Comparison of ENCODE assay signal across 23 mouse cellular contexts in genomic region chr5:106948683-106949082, GRCm38 (mm10). TPM values are rescaled to one million over a fixed set of nuclear protein-coding genes. Genes with fewer than 3 reads are reported as not detected.
DNase-seq lines count a peak whose midpoint lies in the region; ATAC-seq and TF ChIP-seq lines count a peak whose summit lies in the region.
"Had no signal": no experiment of that assay in that cellular context is flagged by ENCODE, and none has a peak within 500 bp of the region (broad histone marks: within the 10 kb centered on the region; RNA-seq: fewer than 3 reads in every experiment).

No protein-coding gene starts in this region.

- H3K9ac ChIP-seq in MEL (ENCODE audit: control insufficient read depth, low read depth, low read length, poor library complexity, severe bottlenecking) = no peak overlapping the region

- DNase-seq in heart, embryonic 10.5 days (ENCODE audit: low spot score) = peak; percentile 24
- DNase-seq in heart, adult 8-10 months (ENCODE audit: low spot score) = no peak
- peak; percentile 75 for DNase-seq in 416B (ENCODE audit: low read depth)
- peak; percentile 51 for DNase-seq in MEL (ENCODE audit: low read depth, low spot score)
- DNase-seq in kidney, postnatal 14 days = no peak
- DNase-seq: adrenal gland, adult 2 months; adrenal gland, adult 8-10 months; adrenal gland, postnatal 10 days; adrenal gland, postnatal 14 days; adrenal gland, postnatal 25 days; B cell, adult 2 months; cerebellum, adult 11 months; cerebellum, adult 11-12 months; cerebellum, adult 18-20 months; cerebellum, adult 2 months; cerebellum, adult 8-10 months had no signal

- no peak for TF ChIP-seq RAD21 in MEL (IDR thresholded peaks at IDR 0.05; ENCODE audit: low read depth, low read length)

- WGBS in heart, embryonic 10.5 days = 74% methylated on average over 6 of the region's 6 CpGs

- no peaks in the 10 kb centered on the region for H3K79me2 ChIP-seq in MEL (ENCODE audit: control insufficient read depth, insufficient read depth, low read length, poor library complexity)

- no peak overlapping the region for H3K27ac ChIP-seq in heart, embryonic 10.5 days
- no peak overlapping the region for H3K27ac ChIP-seq in MEL (ENCODE audit: control insufficient read depth, low read depth, low read length)

- H3K27me3 ChIP-seq in heart, embryonic 10.5 days (ENCODE audit: insufficient read depth, poor library complexity, severe bottlenecking) = no peaks in the 10 kb centered on the region
- H3K27me3 ChIP-seq in MEL (ENCODE audit: control insufficient read depth in 1 of 2, insufficient read depth in 2 of 2, low read length in 2 of 2) = no peaks in the 10 kb centered on the region
- H3K27me3 ChIP-seq: CH12.LX, Patski had no signal

- H3K4me3 ChIP-seq in heart, embryonic 10.5 days = no peak overlapping the region
- H3K4me3 ChIP-seq in MEL (ENCODE audit: control insufficient read depth in 1 of 2, insufficient read depth in 1 of 2, low read depth in 2 of 2, low read length in 2 of 2) = no peak overlapping the region

- ATAC-seq in erythroid progenitor cell, adult 5-6 weeks (replicated peaks; ENCODE audit: low FRiP score, poor library complexity, severe bottlenecking) = no peak
- ATAC-seq: activated CD4-positive, CD25-positive, alpha-beta regulatory T cell, adult 4 months; CD4-positive, CD25-positive, alpha-beta regulatory T cell, adult 4 months; Patski had no signal

- no peaks in the 10 kb centered on the region for H3K9me3 ChIP-seq in heart, embryonic 10.5 days
- H3K9me3 ChIP-seq in MEL (replicated peaks; ENCODE audit: insufficient read depth, low read length) = no peaks in the 10 kb centered on the region
- H3K9me3 ChIP-seq: G1E had no signal

- no peak for TF ChIP-seq CTCF in MEL (IDR thresholded peaks at IDR 0.05 in 2 of 3, conservative IDR thresholded peaks at IDR 0.05 in 1 of 3; ENCODE audit: control insufficient read depth in 1 of 3, insufficient read depth in 1 of 3, low read depth in 2 of 3, low read length in 3 of 3, poor library complexity in 1 of 3, severe bottlenecking in 1 of 3)

- no peak for TF ChIP-seq POLR2A in MEL (IDR thresholded peaks at IDR 0.05; ENCODE audit: control insufficient read depth in 1 of 2, insufficient read depth in 1 of 2, low read depth in 1 of 2, low read length in 2 of 2, poor library complexity in 1 of 2)

- no peaks in the 10 kb centered on the region for H3K4me1 ChIP-seq in heart, embryonic 10.5 days
- H3K4me1 ChIP-seq in MEL (ENCODE audit: control insufficient read depth in 1 of 2, insufficient read depth in 2 of 2, low read length in 2 of 2) = peaks cover 0 to 4% of the 10 kb centered on the region in 2 experiments; a peak in 1 of 4 replicates

- peak; percentile 77 to 86; a peak in 3 of 4 replicates for TF ChIP-seq EP300 in MEL (IDR thresholded peaks at IDR 0.05; ENCODE audit: low read depth in 1 of 2, low read length in 2 of 2)

- no peaks in the 10 kb centered on the region for H3K36me3 ChIP-seq in heart, embryonic 10.5 days
- peaks cover 0 to 2% of the 10 kb centered on the region in 2 experiments; a peak in 1 of 4 replicates for H3K36me3 ChIP-seq in MEL (ENCODE audit: control insufficient read depth in 1 of 2, insufficient read depth in 2 of 2, low read length in 2 of 2)
- H3K36me3 ChIP-seq: G1E had no signal

TF ChIP-seq in MEL, 35 proteins besides CTCF, POLR2A, EP300 and RAD21:
- TF ChIP-seq RCOR1 (IDR thresholded peaks at IDR 0.05; ENCODE audit: low read depth, low read length) = peak; percentile 57; the same call in 1 of the 2 replicates
- TF ChIP-seq USF1 (IDR thresholded peaks at IDR 0.05; ENCODE audit: low read depth, low read length) = no peak
- peak; percentile 62; the same call in 1 of the 2 replicates for TF ChIP-seq MYB (IDR thresholded peaks at IDR 0.05; ENCODE audit: low read depth, low read length)
- TF ChIP-seq TCF12 (IDR thresholded peaks at IDR 0.05; ENCODE audit: low read depth, low read length) = peak; percentile 73
- TF ChIP-seq GATA1 (IDR thresholded peaks at IDR 0.05; ENCODE audit: low read depth, low read length) = peak; percentile 55; the same call in 1 of the 2 replicates

RNA-seq across cellular contexts. Expression of gene Cdc7, which starts 15.4 kb away (rescaled TPM):
- polyA plus RNA-seq in heart, embryonic 10.5 days (2016; fragmentation: Nextera tagmentation; extraction: Ambion mirVana) = 40.8 and 46.6 TPM in 2 replicates
- total RNA-seq in heart, adult 8-10 months (2022) = under 1 TPM; 0.28 to 0.76 (median 0.42) TPM
- total RNA-seq in MEL (2012; rRNA removed) = 18.7 and 19.6 TPM in 2 replicates
- 10 to 100 TPM in 1 of 2 experiments, not detected in 1; 21.4 TPM for polyA plus RNA-seq in MEL (2012; ENCODE audit: insufficient read depth in 1 of 2, insufficient read length in 2 of 2, low read depth in 1 of 2, low replicate concordance in 2 of 2, missing spikeins in 1 of 2)
- 45.4 and 69.6 TPM in 2 replicates for total RNA-seq in erythroid progenitor cell, adult 5-6 weeks (2015; ENCODE audit: low replicate concordance)
- total RNA-seq in erythroid progenitor cell, adult 5-6 weeks (2017; ENCODE audit: low replicate concordance) = 17.3 and 52.6 TPM in 2 replicates

RNA-seq across cellular contexts. Expression of gene Hfm1, which starts 22.6 kb away (rescaled TPM):
- 1.4 TPM in 2 replicates for polyA plus RNA-seq in heart, embryonic 10.5 days (2016; fragmentation: Nextera tagmentation; extraction: Ambion mirVana)
- not detected for total RNA-seq in heart, adult 8-10 months (2022)
- total RNA-seq in MEL (2012; rRNA removed) = not detected in 2 replicates
- not detected for polyA plus RNA-seq in MEL (2012; ENCODE audit: insufficient read depth in 1 of 2, insufficient read length in 2 of 2, low read depth in 1 of 2, low replicate concordance in 2 of 2, missing spikeins in 1 of 2)
- 5.0 TPM in 1 of 2 replicates, not detected in the other for total RNA-seq in erythroid progenitor cell, adult 5-6 weeks (2015; ENCODE audit: low replicate concordance)
- total RNA-seq in erythroid progenitor cell, adult 5-6 weeks (2017; ENCODE audit: low replicate concordance) = not detected in 2 replicates
- total RNA-seq: adrenal gland, adult 2 months; adrenal gland, postnatal 14 days; adrenal gland, postnatal 25 days; CH12.LX; G1E had no signal
- polyA plus RNA-seq: activated CD4-positive, CD25-positive, alpha-beta regulatory T cell, adult 4 months; adrenal gland, adult 2 months; C2C12; CD4-positive, CD25-positive, alpha-beta regulatory T cell, adult 4 months; G1E had no signal

Comparison
In these comparisons a context has a peak if more than half of its experiments do, and no peak if none do; other contexts are left out.
1. DNase-seq: peak in heart, embryonic 10.5 days (single experiment), 416B (single experiment) and MEL (single experiment); none in heart, adult 8-10 months (single experiment) and kidney, postnatal 14 days (single experiment).
2. RNA of gene Cdc7, which starts 15.4 kb away (total RNA-seq): 17.3 to 69.6 TPM in erythroid progenitor cell, adult 5-6 weeks and 18.7 to 19.6 TPM in MEL; 0.28 to 0.76 TPM in heart, adult 8-10 months; every median in the first group is over 10 times any median in the second.